8 mouse cellular contexts compared by ENCODE assay signal in genomic region chr13:110967109-110967508, GRCm38 (mm10).
DNase-seq lines count a peak whose midpoint lies in the region; ATAC-seq and TF ChIP-seq lines count a peak whose summit lies in the region.

No protein-coding gene starts in this region.

- ATAC-seq in liver, postnatal 0 days = no peak
- ATAC-seq in heart, embryonic 16.5 days (replicated peaks; ENCODE audit: extremely low read depth, insufficient read depth, low FRiP score) = peak; percentile 72
- ATAC-seq in limb, embryonic 13.5 days (ENCODE audit: low FRiP score, low read depth) = no peak; the same call in 1 of the 2 replicates

- no peak overlapping the region for H3K4me3 ChIP-seq in liver, adult 2 months (ENCODE audit: insufficient read depth, low read depth, low read length)
- no peak overlapping the region for H3K4me3 ChIP-seq in liver, postnatal 0 days (ENCODE audit: low read depth, low read length)
- H3K4me3 ChIP-seq in heart, embryonic 16.5 days (ENCODE audit: low read length) = no peak overlapping the region
- no peak overlapping the region for H3K4me3 ChIP-seq in limb, embryonic 13.5 days

- 35% methylated on average over 8 of the region's 8 CpGs for WGBS in liver, adult 2 months
- 35% methylated on average over 8 of the region's 8 CpGs for WGBS in liver, postnatal 0 days (ENCODE audit: insufficient replicate concordance)
- WGBS in heart, embryonic 16.5 days = 30% methylated on average over 8 of the region's 8 CpGs
- WGBS in limb, embryonic 13.5 days = 68% methylated on average over 8 of the region's 8 CpGs

- H3K36me3 ChIP-seq in liver, adult 2 months (ENCODE audit: control insufficient read depth, insufficient read depth, low read length) = no peaks in the 10 kb centered on the region
- no peaks in the 10 kb centered on the region for H3K36me3 ChIP-seq in liver, postnatal 0 days (replicated peaks; ENCODE audit: insufficient read depth, low read length)
- no peaks in the 10 kb centered on the region for H3K36me3 ChIP-seq in heart, embryonic 16.5 days (ENCODE audit: control insufficient read depth, insufficient read depth)
- no peaks in the 10 kb centered on the region for H3K36me3 ChIP-seq in limb, embryonic 13.5 days

- no peaks in the 10 kb centered on the region for H3K79me2 ChIP-seq in liver, adult 2 months (ENCODE audit: control insufficient read depth, insufficient read depth, low read length)

- TF ChIP-seq EP300 in liver, postnatal 0 days (IDR thresholded peaks at IDR 0.05; ENCODE audit: low read depth) = no peak

- no peak for TF ChIP-seq POLR2A in liver, adult 2 months (IDR thresholded peaks at IDR 0.05; ENCODE audit: extremely low read depth, insufficient read depth, low read length)

- no peaks in the 10 kb centered on the region for H3K9me3 ChIP-seq in liver, postnatal 0 days (ENCODE audit: low read length)
- no peaks in the 10 kb centered on the region for H3K9me3 ChIP-seq in heart, embryonic 16.5 days (replicated peaks; ENCODE audit: control insufficient read depth, low read length)
- H3K9me3 ChIP-seq in limb, embryonic 13.5 days = no peaks in the 10 kb centered on the region

- peaks cover 6% of the 10 kb centered on the region; the same call in 1 of the 2 replicates for H3K4me1 ChIP-seq in liver, adult 2 months (ENCODE audit: control insufficient read depth, insufficient read depth, low read length)
- H3K4me1 ChIP-seq in liver, postnatal 0 days (ENCODE audit: insufficient read depth) = 0 out of 2 replicates have a peak, but pooled peaks cover 3% of the 10 kb centered on the region
- peaks cover 19% of the 10 kb centered on the region for H3K4me1 ChIP-seq in heart, embryonic 16.5 days (ENCODE audit: control insufficient read depth, insufficient read depth, low read length)
- peaks cover 20% of the 10 kb centered on the region for H3K4me1 ChIP-seq in limb, embryonic 13.5 days

- TF ChIP-seq CTCF in liver, adult 2 months (IDR thresholded peaks at IDR 0.05; ENCODE audit: low read depth, low read length) = no peak
- TF ChIP-seq CTCF in liver, postnatal 0 days (IDR thresholded peaks at IDR 0.05; ENCODE audit: low read depth) = no peak

- no peak overlapping the region for H3K4me2 ChIP-seq in liver, postnatal 0 days (ENCODE audit: low read depth, low read length)
- no peak overlapping the region for H3K4me2 ChIP-seq in heart, embryonic 16.5 days (ENCODE audit: low read depth, low read length)
- no peak overlapping the region for H3K4me2 ChIP-seq in limb, embryonic 13.5 days (replicated peaks)

- H3K27me3 ChIP-seq in liver, adult 2 months (ENCODE audit: control insufficient read depth, insufficient read depth, low read length) = no peaks in the 10 kb centered on the region
- no peaks in the 10 kb centered on the region for H3K27me3 ChIP-seq in liver, postnatal 0 days (ENCODE audit: insufficient read depth, low read length)
- no peaks in the 10 kb centered on the region for H3K27me3 ChIP-seq in heart, embryonic 16.5 days (ENCODE audit: control insufficient read depth, insufficient read depth, low read length)
- no peaks in the 10 kb centered on the region for H3K27me3 ChIP-seq in limb, embryonic 13.5 days

- no peak overlapping the region for H3K9ac ChIP-seq in liver, adult 2 months (ENCODE audit: low read depth, low read length)
- H3K9ac ChIP-seq in liver, postnatal 0 days (replicated peaks) = no peak overlapping the region
- H3K9ac ChIP-seq in heart, embryonic 16.5 days (ENCODE audit: low read length) = peak overlapping the region; percentile 49
- no peak overlapping the region; the same call in 1 of the 2 replicates for H3K9ac ChIP-seq in limb, embryonic 13.5 days

- DNase-seq in liver, adult 2 months (ENCODE audit: extremely low read depth, low read depth, low spot score) = peak; percentile 6
- no peak for DNase-seq in liver, postnatal 0 days
- DNase-seq in adrenal gland, postnatal 14 days = peak; percentile 28
- peak; percentile 18 for DNase-seq in urinary bladder, postnatal 25 days (ENCODE audit: low spot score)
- no peak for DNase-seq in right cerebral cortex, postnatal 10 days (ENCODE audit: low spot score in 2 of 2)
- DNase-seq in spleen, postnatal 14 days (ENCODE audit: low spot score in 2 of 2) = no peak

- H3K27ac ChIP-seq in liver, adult 2 months (replicated peaks; ENCODE audit: insufficient read depth, low read depth, low read length) = no peak overlapping the region; the same call in 1 of the 2 replicates
- no peak overlapping the region for H3K27ac ChIP-seq in liver, postnatal 0 days (ENCODE audit: low read depth)
- peak overlapping the region; percentile 85 for H3K27ac ChIP-seq in heart, embryonic 16.5 days (ENCODE audit: low read length)
- H3K27ac ChIP-seq in limb, embryonic 13.5 days = peak overlapping the region; percentile 52; the same call in 1 of the 2 replicates

Comparison
In these comparisons a context has a peak if more than half of its experiments do, and no peak if none do; other contexts are left out.
1. DNase-seq: peak in liver, adult 2 months (single experiment), adrenal gland, postnatal 14 days (single experiment) and urinary bladder, postnatal 25 days (single experiment); none in liver, postnatal 0 days (single experiment), right cerebral cortex, postnatal 10 days (0 of 2) and spleen, postnatal 14 days (0 of 2).
2. H3K27ac ChIP-seq: peak in heart, embryonic 16.5 days (single experiment) and limb, embryonic 13.5 days (single experiment); none in liver, adult 2 months (single experiment) and liver, postnatal 0 days (single experiment).